Mouse (Mus musculus) lung, postnatal 36 days (tissue): Measurements from ENCODE around the gene Amotl2.
A peak's percentile ranks its signal among the peaks of the same experiment; 100 is the strongest.
"Not testable (repeated sequence)": the region's sequence is repeated elsewhere in the genome, so short reads cannot be mapped to it uniquely, and the experiment has no call there.

Source experiments
- DNase-seq: peaks from one replicate; pipeline ENCODE4 v3.0.0; 2022; ENCODE audit warnings: mixed read lengths

Amotl2 gene

DNA sequence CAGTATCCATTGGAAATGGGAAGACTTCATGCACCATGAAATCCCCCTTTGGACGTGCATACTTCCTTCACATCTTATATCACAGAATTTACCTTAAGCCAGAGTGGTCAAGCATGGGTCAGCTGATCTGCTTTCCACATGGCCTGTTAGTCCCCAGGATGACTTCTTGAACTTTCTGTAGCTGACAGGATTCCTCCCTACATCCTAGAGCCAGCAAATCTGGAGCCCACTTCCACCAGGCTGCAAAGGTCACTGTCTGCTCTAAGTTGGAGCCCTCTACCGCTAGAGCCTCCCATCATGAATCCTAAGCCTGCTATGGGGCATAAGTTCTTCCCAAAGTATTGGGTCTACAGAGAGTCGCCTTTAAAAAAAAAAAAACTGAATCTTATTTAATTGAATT lies 18.8 kb downstream of the Amotl2 start:
- DNase-seq, result no peak

DNA sequence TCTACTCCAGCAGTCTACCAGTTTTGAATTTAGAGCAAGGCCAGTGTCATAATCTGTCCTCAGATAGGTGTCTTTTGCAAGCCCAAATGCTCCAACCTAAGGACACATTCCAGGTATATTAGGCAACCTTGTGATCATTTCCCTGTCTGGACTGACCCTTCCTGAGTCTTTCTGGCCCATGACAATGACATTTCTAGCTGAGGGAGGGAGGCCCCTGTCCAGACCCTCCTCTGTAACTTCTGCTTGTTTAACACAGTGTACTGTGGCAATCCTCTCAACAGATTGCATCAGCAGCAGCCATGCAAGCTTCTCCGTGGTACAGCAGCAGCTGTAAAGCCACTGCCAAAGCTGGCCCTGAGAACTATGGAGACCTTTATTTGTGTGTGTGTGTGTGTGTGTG lies 19.5 kb downstream of the Amotl2 start:
- no peak for DNase-seq

DNA sequence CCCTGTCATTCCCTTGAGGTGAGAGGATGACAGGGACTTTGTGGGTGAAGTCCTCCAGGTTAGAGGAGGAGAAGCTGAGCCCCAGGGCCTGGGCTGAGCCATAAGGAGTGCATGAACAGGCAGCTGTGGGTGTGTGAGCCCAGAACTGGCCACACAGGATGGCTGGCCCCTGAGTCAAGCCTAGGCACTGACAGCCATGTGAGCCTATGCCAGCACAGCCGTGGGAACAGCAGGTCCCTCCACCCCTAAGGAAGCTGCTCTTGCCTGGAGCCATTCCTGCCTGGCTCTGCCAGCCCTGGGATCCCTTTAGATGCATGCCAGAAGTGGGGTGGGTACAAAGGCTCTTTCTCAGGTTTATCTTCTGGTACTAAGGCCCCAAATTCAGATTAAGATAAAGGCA lies 20.9 kb downstream of the Amotl2 start:
- DNase-seq, result no peak

DNA sequence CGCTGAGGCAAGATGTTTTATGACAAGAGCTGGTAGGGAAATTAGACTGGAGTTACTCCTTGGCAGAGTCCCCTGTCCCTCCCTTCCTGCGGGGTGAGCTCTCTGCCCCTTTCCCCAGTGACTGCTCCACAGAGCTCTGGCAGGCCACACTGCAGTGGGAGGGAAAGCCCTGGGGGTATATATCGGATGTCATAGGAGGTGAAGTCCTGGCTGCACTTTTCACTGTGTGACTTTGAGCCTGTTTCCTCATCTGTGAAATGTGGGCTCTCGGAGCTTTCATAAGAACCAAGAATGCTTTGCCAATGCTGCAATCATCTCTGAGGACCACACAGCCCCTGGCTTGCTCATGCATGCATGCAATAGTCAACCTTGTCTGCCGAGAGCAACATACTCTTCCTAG lies 30.3 kb downstream of the Amotl2 start:
- no peak for DNase-seq

DNA sequence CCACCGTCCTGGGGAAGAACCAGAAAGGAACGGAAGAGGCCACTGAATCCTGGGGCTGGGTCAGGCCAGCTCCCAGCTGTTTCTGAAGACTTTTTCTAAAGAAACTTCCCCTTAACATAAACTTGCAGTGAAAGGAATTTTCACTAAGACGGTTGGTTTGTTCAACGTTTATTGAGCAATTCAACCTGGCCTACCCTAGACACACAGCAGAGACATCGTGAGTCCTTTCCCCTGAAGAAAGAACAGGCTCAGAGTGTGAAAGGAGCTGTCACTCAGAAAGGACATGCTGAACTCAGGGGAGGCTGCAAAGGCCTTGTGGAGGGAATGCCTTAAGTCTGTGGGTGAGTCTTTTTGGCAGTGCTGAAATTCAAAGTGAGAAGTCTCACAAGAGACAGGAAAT lies 31.4 kb downstream of the Amotl2 start:
- no peak for DNase-seq

DNA sequence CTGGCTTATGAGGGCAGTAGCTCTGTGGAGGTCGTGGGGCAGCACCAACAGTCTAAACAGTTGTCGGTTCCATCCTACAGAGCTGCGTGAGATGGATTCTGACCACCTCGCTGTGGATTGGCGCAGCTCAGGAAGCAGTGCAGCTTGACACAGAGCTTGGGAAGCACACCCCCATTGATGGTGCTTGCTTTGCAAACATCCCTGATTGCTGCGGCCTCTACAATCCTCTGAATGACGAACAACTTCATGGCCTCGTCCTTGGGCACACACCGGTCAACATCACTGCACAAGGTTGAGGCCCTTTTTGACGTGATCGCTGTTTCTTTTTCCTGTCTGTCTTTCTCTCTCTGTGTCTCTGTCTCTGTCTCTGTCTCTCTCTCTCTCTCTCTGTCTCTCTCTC lies 32.7 kb downstream of the Amotl2 start:
- no peak for DNase-seq

DNA sequence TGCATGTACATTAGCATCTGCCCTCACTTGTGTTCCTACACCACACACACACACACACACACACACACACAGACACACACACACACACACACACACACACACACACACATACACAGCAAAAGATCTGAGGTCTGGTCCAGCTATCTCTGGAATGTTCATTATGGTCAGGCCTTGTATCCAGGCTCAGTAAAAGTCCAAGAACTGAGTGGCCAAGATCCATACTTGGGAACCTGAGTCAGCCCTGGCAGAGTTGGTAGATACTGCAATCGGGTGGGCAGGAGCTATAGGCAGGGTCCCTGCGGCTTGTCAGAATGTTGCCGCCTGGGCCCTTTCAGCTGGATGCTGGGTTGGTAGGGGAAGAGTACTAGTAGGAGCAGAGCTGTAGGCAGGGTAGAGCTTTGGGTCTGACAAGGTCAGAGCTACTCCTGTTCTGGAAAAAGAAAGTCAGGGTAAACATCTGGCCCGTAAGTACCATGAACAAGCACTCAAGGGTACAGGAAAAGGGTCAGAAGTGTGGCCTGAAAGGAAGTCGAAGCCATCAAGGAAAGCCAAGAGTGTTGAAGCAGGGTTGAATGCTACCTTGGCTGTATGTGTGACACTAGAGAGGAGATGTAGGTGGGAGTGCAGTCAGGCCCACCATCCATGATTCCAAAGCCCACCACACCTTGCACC lies 35.3 kb downstream of the Amotl2 start:
- DNase-seq, result peak; percentile 60

DNA sequence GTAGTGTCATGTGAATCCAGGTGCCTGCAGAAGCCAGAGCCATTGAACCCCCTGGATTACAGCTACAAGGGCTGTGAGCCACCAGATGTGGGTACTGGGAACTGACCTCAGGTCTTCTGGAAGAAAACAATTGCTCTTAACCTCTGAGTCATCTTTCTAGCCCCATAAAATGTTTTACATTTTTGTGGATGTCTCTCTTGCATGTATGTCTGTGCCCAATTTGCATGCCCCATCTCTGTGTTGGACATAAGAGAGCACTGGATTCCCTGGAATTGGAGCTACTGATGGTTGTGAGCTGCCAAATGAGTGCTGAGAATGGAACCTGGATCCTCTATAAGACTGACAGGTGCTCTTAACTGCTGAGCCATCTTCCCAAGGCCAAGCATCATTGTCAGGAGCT lies 36.8 kb downstream of the Amotl2 start:
- DNase-seq, result no peak

DNA sequence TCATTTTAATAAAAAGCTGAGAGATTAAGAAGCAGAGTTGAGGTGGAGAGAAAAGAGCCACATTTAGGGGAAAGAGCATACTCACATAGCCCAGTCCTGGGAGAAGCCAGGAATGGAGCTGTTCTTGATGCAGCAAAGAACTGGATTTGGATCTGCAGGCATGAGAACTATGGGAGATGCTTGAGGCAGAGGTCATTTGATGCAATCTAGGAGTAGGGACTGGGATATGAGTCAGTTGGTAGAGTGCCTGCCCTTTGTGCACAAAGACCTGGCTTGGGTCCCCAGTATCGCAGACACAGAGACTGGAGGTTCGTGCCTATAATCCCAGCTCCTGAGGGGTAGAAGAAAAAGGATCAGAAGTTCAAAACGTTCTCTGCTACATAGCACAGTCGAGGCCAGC lies 38.7 kb downstream of the Amotl2 start:
- no peak for DNase-seq

DNA sequence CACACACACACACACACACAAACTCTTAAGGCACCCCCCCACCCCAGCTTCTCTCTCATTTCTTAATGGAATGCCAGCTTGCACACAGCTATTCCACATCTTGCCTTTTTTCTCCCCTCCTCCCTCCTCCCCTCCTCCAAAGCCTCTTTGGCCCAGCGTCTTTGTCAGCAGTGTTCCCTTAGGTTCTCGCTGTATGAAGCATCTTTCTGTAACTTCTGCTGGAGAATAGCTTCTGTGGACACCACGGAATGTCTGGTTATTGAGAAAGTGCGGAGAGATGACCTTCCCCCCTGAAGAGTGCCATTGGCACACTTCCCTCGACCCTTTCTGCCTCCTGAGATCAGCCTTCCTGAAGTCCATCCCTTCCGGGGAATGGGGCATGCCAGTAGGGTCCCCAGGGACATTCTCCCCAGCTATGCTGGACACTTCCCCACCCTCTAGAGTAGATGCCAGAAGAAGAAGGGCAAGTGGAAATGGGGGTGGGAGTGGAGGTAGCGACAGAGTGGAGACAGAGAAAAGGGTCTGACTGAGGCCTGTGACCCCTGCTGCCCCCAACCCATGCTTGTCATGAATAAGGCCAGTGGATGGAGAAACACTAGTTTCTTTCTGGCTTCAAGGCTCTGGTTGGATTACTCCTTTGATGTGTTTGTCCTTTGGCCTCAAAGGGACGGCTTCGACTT lies 39.3 kb downstream of the Amotl2 start:
- DNase-seq, result no peak

DNA sequence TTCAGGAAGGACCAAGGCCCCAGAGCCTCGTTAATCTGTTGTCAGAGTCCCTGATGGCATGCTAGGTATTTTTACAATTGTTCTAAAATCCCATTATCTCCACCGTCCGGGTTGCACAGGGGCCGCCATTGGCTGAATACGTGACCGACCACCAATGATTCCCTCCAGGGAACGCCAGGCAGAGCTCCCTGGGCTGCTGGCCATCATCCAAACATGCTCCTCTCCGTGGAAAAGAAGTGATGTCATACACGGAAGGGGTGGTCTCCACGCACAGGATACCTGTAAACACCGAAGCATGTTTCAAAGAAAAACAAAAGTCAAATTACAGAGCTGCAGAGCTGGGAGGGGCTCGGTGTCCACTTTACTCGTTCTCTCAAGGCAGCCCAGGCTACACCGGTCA lies 39.9 kb downstream of the Amotl2 start:
- DNase-seq, result no peak

DNA sequence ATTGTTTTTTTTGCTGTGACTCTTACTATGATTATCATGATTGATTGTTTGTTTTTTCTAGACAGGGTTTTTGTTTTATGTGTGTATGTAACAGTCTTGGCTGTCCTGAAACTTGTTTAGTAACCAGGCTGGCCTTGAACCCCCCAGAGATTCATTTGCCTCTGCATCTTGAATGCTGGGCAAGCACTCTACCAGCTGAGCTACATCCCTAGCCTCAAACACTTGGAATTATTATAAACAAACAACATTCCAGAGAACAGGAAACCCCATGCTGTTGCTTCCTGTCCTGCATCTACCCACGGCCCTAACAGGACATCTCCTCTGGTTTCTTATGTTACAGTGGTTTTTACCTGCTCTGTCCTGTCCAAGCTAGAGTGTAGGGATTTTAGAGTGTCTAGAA lies 42.4 kb downstream of the Amotl2 start:
- DNase-seq, result no peak

DNA sequence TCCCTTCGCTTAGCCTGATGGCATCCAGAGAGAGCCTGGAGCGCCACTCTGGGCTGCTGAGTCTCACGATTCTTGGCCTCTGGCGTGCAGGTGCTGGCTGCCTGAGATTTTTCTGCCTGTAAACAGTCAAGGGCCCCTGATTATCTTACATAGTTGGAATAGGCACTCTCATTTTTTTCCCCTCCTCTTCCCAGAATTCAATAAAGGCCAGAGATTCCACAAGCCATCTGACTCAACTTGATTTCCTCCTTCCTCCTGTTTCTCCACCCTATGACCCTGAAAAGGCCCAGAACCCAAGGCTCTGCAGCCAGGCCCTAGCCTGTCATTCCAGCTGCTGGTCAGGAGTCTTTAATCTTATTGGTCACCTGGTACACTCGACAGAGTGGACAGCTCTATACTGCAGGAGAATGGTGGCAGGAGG lies 43.1 kb downstream of the Amotl2 start:
- DNase-seq, result no peak

DNA sequence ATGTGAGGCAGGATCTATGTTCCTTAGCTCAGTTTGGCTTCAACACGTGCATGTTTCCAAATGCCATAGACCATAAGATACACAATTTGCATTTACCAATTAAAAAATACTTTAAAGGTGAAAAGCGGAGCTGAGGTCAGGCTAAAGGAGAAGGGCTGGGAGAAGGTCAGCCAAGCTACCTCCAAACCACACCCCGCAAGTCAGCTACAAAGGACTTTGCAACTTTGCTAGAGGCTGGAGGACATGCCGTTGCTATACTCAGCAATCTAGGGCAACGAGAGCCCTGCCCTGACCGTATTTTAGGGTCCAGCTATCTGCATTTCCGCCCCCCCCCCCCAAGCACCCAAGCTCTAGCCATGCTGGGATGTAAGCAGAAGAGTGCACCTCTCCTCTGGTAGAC lies 45.1 kb downstream of the Amotl2 start:
- no peak for DNase-seq

DNA sequence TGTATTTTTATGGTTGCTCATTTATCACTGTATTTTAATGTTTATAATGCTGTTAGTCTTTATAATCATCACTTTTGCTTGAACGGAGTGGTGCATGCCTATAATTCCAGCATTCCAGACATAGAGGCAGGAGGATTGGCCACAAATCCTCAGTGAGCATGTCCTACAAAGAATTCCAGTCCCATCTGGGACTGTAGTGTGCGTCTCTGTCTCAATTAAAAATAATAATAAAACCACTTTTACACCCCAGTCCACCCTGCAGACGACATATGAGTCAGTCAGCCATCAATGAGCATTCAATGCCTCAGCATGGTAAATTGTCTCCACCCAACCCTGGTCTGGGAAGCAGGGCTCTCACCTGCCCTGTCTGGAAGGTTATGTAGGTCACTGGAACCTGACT lies 46.4 kb downstream of the Amotl2 start:
- no peak for DNase-seq

DNA sequence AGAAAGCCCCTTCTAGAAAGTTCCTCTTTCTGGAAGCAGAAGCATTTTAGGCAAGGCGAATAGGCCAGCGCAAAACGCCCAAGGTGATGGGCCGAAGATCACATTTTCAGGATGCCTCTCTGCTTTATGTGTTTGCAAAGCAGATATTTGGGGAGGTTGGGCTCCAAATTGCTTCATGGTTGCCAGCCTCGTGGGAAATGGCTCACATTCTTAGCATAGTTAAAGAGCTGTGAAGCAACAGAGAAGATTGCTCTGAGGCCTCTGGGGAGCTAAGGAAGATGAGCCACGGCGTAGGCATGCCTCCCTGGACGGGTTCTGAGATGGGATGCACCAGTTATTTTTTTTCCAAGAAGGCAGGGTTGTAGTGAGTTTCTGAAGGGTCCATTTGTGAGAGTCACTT lies 47.0 kb downstream of the Amotl2 start:
- DNase-seq, result peak; percentile 57

DNA sequence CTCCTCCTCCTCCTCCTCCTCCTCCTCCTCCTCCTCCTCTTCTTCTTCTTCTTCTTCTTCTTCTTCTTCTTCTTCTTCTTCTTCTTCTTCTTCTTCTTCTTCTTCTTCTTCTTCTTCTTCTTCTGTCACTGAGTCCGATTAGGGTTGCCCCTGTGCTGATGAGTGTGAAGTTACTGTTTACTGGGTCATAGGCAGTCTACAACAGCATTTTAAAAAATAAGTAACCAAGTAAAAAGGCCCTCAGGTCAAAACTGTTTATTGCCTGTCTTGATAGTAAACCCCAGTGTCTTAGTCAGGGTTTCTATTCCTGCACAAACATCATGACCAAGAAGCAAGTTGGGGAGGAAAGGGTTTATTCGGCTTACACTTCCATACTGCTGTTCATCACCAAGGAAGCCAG lies 48.1 kb downstream of the Amotl2 start:
- not testable (repeated sequence) for DNase-seq

DNA sequence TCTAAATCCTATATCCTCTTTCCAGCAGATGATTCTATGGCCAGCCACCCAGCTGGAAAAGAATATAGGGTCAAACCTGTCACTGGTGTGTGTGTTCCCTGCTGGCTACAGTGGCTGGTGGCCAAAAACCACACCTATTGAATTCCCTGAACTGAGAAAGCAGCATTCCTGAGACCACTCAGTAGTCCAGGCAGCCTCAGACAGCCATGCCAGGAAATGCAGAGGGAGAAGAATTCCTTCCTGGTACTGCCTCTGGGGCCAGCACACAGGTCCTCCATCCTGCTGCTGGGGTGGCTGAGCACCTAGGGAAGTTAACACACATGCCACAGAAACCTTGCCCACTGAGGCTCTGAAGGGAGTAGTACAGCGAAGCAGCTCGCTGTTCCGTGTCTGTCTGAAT lies 50.3 kb downstream of the Amotl2 start:
- DNase-seq, result peak; percentile 52

DNA sequence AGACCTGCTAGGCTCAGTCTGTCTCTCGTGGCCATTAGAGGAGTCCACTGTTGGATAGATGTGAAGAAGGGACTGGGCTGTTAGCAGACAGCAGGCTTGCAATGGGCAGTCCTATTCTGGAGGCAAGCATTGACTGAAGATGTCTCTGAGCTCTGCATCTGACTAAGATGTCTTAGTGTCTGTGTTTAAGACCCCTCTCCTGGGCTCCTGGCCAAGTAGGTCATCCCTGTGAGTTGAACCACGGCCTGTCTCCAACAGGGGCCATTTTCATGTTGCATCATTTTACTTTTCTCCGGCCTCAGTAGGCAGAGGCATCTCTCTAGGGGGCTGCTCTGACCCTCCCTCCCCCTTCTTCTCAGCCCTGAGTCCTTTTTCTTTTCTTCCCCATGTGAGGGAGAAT lies 52.8 kb downstream of the Amotl2 start:
- no peak for DNase-seq

DNA sequence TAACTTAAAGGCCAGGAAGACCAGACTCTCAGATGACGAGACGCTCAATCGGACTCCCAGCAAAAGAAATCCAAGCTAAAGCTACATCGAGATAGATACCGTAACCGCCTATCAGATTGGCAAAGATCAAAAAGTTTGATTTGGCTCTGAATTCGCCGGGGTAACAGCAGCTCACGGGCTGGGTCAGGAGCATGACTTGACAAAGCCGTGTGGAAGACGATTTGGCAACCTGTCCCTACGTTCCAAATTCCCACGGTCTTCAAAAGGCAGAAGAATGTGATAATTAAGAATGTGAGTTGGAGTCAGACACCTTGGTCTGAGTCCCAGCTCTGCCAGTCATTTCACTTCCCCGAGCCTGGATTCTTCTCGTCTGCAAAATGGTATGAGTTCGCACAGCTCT lies 53.7 kb downstream of the Amotl2 start:
- no peak for DNase-seq

DNA sequence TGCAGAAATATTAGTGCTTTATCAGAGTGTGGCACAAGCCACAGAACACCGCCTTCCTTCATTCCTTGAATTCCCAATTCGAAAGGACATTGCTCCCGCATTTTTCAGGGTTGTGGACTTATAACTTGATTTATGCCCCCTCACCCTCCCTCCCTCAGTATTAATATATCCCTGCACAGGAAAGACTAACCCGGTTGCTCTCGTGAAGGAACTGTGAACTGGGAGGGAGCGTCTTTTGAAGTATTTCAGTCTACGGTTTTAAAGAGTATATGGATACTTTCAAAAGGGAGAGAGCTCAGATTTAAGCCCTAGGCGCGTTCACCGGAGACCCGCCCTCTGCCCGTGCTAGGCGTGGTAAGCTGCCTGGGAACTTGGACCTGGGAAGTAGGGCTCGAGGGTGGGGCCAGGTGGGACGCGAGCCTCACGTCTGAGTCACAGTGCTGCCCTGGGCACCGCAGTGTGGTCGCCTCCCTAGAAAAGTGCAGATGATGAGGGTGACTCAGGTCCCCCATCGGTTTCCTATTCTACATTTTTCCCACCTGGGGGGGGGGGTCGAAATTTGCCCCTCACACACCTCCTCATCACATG lies 54.9 kb downstream of the Amotl2 start:
- DNase-seq, result peak; percentile 75

DNA sequence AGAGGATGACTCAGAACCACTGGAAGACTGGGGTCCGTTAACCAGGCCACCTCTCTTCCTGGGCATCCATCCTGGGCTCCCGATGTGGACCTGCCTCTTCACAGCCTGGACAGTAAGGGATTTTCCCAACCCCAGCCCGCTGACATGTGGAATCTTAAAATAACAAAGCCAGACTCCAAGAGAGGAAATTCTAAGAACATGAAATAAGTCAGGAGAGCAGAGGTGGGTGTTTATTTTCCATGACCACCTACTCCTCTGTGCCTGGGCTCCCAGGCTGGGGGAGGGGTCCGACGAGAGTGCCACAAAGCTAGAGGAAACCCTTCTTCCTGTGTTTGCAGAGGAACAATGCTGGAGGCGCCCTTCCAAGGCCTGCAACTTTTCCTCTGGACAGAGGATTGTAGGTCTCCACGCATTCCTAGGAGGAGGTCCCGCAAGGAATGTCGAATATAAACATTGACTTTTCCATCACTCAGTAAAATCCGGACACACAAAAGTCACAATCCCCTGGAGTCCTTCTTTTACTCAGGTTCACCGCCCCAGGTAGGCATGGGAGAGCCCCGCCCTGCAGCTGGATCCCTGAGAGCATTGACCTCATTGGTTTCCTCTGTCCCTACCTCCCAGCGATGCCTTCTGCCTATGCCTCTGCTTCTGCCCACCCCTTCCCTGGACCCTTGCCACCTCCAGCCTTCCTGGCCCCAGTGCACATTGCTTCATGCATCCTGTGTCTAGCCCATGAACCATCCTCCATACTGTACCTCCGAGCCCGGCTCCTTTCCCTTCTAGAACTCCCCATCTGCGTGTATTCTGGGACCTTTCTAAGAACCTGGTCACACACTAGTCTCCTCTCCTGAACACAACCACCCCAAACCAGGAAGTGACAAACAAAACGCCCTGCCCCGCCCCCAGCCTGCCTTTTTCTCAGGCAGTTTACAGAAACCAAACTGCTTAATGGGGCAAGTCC lies 61.4 kb downstream of the Amotl2 start:
- peak; percentile 90 for DNase-seq

DNA sequence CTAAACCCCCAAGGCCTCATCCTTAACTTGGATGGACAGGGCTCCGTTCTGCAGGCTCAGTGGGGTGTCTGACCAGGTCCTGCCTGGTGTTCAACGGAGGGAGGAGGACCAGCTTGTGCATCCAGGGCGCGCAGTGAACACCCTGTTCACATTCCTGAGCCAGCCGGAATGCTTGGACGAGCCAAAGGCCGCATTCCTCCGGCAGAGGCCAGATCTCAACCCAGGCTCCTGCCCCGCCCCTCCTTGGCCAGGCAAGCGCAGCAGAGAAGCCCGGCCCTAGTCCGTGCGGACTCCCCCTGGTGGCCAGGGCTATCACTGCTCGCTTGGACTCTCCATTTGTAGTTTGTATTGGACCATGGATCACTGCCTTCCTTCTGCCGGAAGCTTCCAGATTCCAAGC lies 63.0 kb downstream of the Amotl2 start:
- peak; percentile 99 for DNase-seq
